Mouse (Mus musculus): Measurements from ENCODE around the gene Taar8c. TPM values are rescaled to one million over a fixed set of nuclear protein-coding genes. Genes with fewer than 3 reads are reported as not detected.

The Taar8c gene
- polyA plus RNA-seq, 1 experiment from 2014 or later = not detected

Other genes starting within 250 kb of the Taar8c start
- gene Vnn1, start 207.2 kb downstream of the Taar8c start, polyA plus RNA-seq (2014; fragmentation: Nextera tagmentation; extraction: Ambion mirVana) = 0.08 TPM in 1 of 2 replicates, not detected in the other
- not detected in 2 replicates for gene Taar1, start 181.6 kb downstream of the Taar8c start, polyA plus RNA-seq (2014; fragmentation: Nextera tagmentation; extraction: Ambion mirVana)
- not detected in 2 replicates for gene Taar2, start 163.3 kb downstream of the Taar8c start, polyA plus RNA-seq (2014; fragmentation: Nextera tagmentation; extraction: Ambion mirVana)
- gene Taar3, start 152.4 kb downstream of the Taar8c start, polyA plus RNA-seq (2014; fragmentation: Nextera tagmentation; extraction: Ambion mirVana) = not detected in 2 replicates
- not detected in 2 replicates for gene Taar4, start 141.4 kb downstream of the Taar8c start, polyA plus RNA-seq (2014; fragmentation: Nextera tagmentation; extraction: Ambion mirVana)
- gene Taar5, start 131.2 kb downstream of the Taar8c start, polyA plus RNA-seq (2014; fragmentation: Nextera tagmentation; extraction: Ambion mirVana) = not detected in 2 replicates
- gene Taar6, start 116.3 kb downstream of the Taar8c start, polyA plus RNA-seq (2014; fragmentation: Nextera tagmentation; extraction: Ambion mirVana) = not detected in 2 replicates
- not detected in 2 replicates for gene Taar7a, start 108.4 kb downstream of the Taar8c start, polyA plus RNA-seq (2014; fragmentation: Nextera tagmentation; extraction: Ambion mirVana)
- not detected in 2 replicates for gene Taar7b, start 102.0 kb downstream of the Taar8c start, polyA plus RNA-seq (2014; fragmentation: Nextera tagmentation; extraction: Ambion mirVana)
- gene Taar7d, start 74.7 kb downstream of the Taar8c start, polyA plus RNA-seq (2014; fragmentation: Nextera tagmentation; extraction: Ambion mirVana) = not detected in 2 replicates
- not detected in 2 replicates for gene Taar7e, start 64.3 kb downstream of the Taar8c start, polyA plus RNA-seq (2014; fragmentation: Nextera tagmentation; extraction: Ambion mirVana)
- not detected in 2 replicates for gene Taar7f, start 52.4 kb downstream of the Taar8c start, polyA plus RNA-seq (2014; fragmentation: Nextera tagmentation; extraction: Ambion mirVana)
- not detected in 2 replicates for gene Taar8a, start 25.4 kb downstream of the Taar8c start, polyA plus RNA-seq (2014; fragmentation: Nextera tagmentation; extraction: Ambion mirVana)
- gene Taar8b, start 9.6 kb downstream of the Taar8c start, polyA plus RNA-seq (2014; fragmentation: Nextera tagmentation; extraction: Ambion mirVana) = not detected in 2 replicates
- not detected in 2 replicates for gene Taar9, start 7.6 kb upstream of the Taar8c start, polyA plus RNA-seq (2014; fragmentation: Nextera tagmentation; extraction: Ambion mirVana)
- gene Stx7, start 47.4 kb upstream of the Taar8c start, polyA plus RNA-seq (2014; fragmentation: Nextera tagmentation; extraction: Ambion mirVana) = 326 and 358 TPM in 2 replicates
- 0.26 and 2.7 TPM in 2 replicates for gene Moxd1, start 121.6 kb upstream of the Taar8c start, polyA plus RNA-seq (2014; fragmentation: Nextera tagmentation; extraction: Ambion mirVana)

All from midbrain, embryonic 14.5 days (tissue).